Mouse (Mus musculus) layer of hippocampus, adult 2 months (tissue): Measurements from ENCODE around the gene Farp1. TPM values are rescaled to one million over a fixed set of nuclear protein-coding genes. Genes with fewer than 3 reads are reported as not detected.
A peak's percentile ranks its signal among the peaks of the same experiment; 100 is the strongest.

Experiments
- DNase-seq, 2 experiments: peaks; one replicate each; pipeline ENCODE4 v3.0.0; 2022; ENCODE audit warnings: low spot score in 2 of 2
- H3K27ac ChIP-seq: fragments of 200-600 bp; 2 replicates; pipeline ENCODE4 v1.8.1; 2022
- H3K4me3 ChIP-seq: fragments of 200-600 bp; 2 replicates; pipeline ENCODE4 v1.8.1; 2022; ENCODE audit warnings: mild to moderate bottlenecking
- CTCF ChIP-seq: fragments of 200-600 bp; conservative IDR thresholded peaks from 2 replicates; pipeline ENCODE4 v1.8.1; 2022; ENCODE audit warnings: antibody characterized with exemption, mild to moderate bottlenecking, moderate library complexity
- total RNA-seq, 2 experiments: library from RNA; stranded (reverse); gene quantifications; 2 replicates each; pipeline ENCODE4 v1.2.3; 2021

Farp1 gene
- total RNA-seq, 2 experiments from 2014 or later: 102 TPM

DNA sequence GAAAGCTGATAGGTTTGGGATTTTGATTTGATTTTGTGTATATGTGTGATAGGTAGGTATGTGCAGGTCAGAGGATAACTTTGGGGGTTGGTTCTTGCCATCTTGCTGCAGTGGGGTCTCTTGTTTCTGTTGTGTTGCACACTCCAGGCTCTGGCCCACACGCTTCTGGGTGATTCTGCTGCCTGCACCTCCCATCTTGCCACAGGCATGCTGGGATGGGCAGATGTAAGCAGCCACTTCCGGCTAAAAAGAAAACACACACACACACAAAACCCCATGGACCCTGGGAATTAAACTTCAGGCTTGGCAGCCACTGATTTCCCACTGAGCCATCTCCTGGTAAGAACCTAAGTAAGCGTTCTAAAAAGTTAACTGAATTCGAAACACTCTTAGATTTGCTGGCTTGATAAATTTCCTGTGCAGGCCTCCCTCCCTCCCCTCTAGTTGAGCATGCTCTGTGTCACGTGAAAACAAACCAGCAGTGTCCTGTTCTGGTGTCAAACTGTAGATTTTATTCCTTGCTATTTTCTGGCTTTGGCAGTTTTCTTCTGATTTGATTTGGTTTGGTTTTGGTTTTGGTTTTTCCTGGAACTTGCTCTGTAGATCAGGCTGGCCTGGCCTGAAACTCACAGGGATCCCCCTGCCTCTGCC lies 226.4 kb downstream of the Farp1 start:
- DNase-seq: no peak
- no peak overlapping the region for H3K27ac ChIP-seq
- H3K4me3 ChIP-seq: no peak overlapping the region
- TF ChIP-seq CTCF: no peak

- H3K27ac ChIP-seq: no peak overlapping the region
- no peak overlapping the region for H3K4me3 ChIP-seq
- TF ChIP-seq CTCF: no peak
- no peak for DNase-seq
These were observed 227.6 kb downstream of the Farp1 start for GRCm38 (mm10) chr14:121262606-121263005.

DNA sequence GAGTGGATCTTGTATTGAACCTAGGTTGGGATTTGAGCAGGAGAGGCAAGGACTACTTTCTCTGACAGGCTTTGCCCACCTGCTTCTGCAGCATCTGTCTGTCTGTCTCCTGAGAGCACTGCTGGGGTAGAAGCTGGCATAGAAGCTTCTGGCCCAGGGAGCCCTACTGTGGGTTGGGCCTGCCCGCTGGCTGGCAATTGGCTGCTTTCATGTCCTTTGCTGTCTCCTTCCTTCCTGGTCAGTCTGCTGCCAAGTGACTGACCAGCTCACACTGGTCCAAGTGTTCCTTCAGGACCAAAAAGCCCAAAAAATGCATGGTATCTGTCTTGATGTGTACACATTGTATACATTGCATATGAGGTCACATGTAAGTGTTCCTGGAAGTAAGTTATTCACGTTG lies 228.9 kb downstream of the Farp1 start:
- no peak for TF ChIP-seq CTCF
- H3K27ac ChIP-seq: no peak overlapping the region

GRCm38 (mm10) chr14:121264453-121264852 lies 229.5 kb downstream of the Farp1 start:
- H3K27ac ChIP-seq: no peak overlapping the region
- TF ChIP-seq CTCF: no peak
- DNase-seq: no peak
- H3K4me3 ChIP-seq: no peak overlapping the region

More for the DNA sequence above, 228.9 kb downstream of the Farp1 start:
- no peak overlapping the region for H3K4me3 ChIP-seq
- no peak for DNase-seq

GRCm38 (mm10) chr14:121267801-121268200 lies 232.8 kb downstream of the Farp1 start:
- H3K27ac ChIP-seq: no peak overlapping the region
- no peak for TF ChIP-seq CTCF
- no peak overlapping the region for H3K4me3 ChIP-seq
- DNase-seq: no peak

- no peak overlapping the region for H3K27ac ChIP-seq
- H3K4me3 ChIP-seq: no peak overlapping the region
- DNase-seq: no peak
- no peak for TF ChIP-seq CTCF
These were observed 235.5 kb downstream of the Farp1 start for GRCm38 (mm10) chr14:121270490-121270889.

- H3K4me3 ChIP-seq: no peak overlapping the region
- TF ChIP-seq CTCF: no peak
- no peak for DNase-seq
- no peak overlapping the region for H3K27ac ChIP-seq
These were observed 240.0 kb downstream of the Farp1 start for GRCm38 (mm10) chr14:121274985-121275384.

DNA sequence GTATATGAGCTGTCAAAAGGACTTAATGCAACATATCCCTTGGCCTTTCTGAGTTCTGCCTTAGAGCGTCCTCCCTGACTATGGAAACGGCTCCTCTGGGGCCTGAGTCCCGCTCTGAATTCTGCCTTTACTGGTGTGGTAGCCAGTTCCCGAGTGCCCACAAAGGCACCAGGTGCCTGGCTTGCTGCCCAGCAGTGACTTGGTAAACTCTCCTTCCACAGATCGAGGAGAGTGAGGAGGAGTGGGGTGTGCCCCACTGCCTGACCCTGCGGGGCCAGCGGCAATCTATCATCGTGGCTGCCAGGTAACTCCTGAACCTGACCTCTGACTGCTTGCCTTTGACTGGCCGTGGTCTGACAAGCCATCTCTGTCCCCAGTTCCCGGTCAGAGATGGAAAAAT lies 241.0 kb downstream of the Farp1 start:
- Histone ChIP-seq H3K27ac (no peak overlapping the region), H3K4me3 (no peak overlapping the region)
- TF ChIP-seq CTCF: no peak
- DNase-seq: no peak

DNA sequence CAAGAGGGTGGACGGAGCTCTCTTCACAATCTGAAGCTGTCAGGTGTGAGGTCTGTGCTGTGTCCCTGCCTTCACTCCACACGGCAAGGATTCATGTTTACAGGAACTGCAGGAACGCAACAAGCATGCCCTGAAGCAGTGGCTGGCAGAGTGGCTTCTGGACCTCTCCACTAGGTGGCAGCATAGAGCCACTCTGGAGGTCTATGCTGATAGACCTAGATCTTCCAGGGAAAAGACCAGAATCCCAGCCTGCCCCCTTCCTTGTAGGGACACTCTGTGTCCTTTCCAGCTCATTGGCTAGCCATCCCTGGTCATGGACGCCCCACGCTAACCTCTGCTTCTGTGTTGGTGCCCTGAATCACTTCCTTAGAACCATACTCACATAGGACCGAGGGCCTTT lies 244.1 kb downstream of the Farp1 start:
- Histone ChIP-seq H3K27ac (no peak overlapping the region), H3K4me3 (no peak overlapping the region)
- peak; percentile 76 to 91 for DNase-seq
- peak; percentile 96 for TF ChIP-seq CTCF

DNA sequence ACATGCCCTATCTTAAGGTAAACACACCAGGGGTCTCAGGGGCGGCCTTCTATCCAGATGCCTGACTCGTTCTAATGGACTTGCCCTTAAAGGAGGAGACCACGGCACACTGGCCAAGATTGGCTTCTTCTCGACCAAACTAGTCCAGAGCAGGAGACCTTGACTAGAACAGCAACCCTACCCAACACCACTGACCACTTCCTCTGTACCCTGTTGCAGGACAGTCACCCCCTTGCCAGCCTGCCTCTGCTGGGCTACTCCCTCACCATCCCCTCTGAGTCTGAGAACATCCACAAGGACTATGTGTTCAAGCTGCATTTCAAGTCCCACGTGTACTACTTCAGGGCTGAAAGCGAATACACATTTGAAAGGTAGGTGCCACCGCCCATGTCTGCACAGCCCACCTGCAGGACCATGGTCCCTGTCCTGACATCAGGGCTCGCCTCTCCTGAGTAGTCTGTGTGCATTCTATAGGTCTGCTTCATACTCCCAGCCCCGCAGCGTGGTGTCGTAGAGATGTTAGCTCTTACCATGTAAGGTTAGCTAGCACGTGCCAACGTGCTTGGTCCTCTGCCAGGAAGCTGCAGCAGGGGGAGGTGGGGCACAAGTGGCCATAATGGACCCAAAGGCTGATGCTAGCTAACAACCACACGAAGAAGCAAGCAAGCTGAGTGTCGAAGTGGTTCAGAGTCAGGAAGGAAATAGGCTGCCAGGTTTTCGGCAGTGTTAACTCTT lies 245.8 kb downstream of the Farp1 start:
- TF ChIP-seq CTCF: no peak
- Histone ChIP-seq H3K27ac (no peak overlapping the region), H3K4me3 (no peak overlapping the region)
- no peak for DNase-seq

DNA sequence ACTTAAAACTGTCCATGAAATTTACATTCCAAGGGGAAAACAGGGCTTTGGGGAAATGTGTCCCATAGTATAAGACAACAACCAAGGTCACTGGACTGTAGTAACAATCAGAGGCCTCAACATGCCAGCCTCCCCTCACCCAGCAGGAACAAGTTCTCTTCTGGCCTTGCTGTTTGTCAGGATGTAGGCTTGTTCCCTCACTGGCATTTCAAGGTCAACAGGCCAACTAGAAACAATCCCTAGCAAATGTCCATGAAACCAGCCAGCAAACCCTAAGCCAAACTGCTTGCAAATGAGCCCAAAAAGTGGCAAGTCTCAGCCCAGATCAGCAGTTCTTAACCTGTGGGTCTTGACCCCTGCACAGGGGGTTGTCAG lies 246.3 kb downstream of the Farp1 start:
- H3K27ac ChIP-seq: no peak overlapping the region
- H3K4me3 ChIP-seq: no peak overlapping the region
- DNase-seq: no peak
- TF ChIP-seq CTCF: no peak

DNA sequence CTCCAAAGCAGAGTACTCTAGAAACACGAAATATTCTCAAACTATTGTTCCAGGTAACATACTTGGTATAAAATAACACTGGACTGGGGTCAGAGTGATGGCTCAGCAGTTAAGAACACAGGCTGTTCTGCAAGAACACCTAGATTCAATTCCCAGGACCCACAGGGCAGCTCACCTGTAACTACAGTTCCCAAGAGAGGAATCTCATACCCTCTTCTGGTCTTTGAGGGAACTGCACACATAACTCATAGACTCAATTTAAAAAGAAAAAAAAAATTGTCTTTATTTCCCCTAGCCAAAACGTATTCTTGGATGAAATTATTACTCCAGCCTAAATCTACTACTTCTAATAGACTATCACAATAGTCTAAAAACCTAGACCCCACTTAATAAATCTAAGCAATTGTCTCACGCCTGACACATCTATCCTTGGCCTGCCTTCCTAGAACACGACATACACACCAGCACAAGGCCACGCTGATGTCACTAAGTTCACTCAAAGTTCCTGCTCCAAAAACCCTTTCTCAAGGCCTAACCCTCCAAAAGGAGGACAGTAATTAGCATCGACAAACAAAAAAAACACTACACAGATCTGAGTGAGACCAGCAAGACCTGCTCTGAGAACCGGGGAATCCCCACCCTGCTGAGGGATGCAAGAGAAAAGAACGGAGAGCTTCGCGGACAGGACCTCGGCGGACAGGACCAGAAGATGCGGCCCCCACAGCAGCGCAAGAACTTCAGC lies 250.6 kb downstream of the Farp1 start:
- TF ChIP-seq CTCF: peak; percentile 80
- no peak overlapping the region for H3K4me3 ChIP-seq
- no peak for DNase-seq
- H3K27ac ChIP-seq: no peak overlapping the region

DNA sequence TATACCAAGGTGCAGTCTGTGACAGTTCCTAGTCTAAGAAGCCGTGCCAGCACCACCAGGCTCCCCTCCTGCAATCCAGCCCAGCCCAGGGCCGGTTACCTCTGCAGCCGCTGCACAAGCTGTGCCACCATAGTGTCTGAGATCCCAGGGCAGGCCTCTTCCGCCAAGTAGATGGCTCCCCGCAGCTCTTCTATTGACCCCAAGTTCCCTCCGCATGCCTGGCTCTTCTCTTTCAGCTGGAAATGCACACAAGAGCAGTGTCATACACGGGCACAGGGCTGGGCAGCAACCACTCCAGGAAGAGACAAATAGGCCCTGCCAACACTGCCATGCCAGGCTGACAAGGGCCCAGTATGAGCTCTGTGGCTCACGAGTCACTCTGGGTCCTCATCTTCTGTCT lies 256.9 kb downstream of the Farp1 start:
- no peak for TF ChIP-seq CTCF
- no peak for DNase-seq
- Histone ChIP-seq H3K27ac (no peak overlapping the region), H3K4me3 (no peak overlapping the region)
